Comparison of ENCODE assay signal across 9 mouse cellular contexts in genomic region chr14:119582039-119582508, GRCm38 (mm10).
DNase-seq lines count a peak whose midpoint lies in the region; ATAC-seq and TF ChIP-seq lines count a peak whose summit lies in the region.
"Had no signal": no experiment of that assay in that cellular context is flagged by ENCODE, and none has a peak within 500 bp of the region (broad histone marks: within the 10 kb centered on the region; RNA-seq: fewer than 3 reads in every experiment).

No protein-coding gene starts in this region.

- H3K27me3 ChIP-seq in forebrain, embryonic 14.5 days (replicated peaks; ENCODE audit: control insufficient read depth, insufficient read depth, low read length): no peaks in the 10 kb centered on the region
- no peaks in the 10 kb centered on the region for H3K27me3 ChIP-seq in forebrain, embryonic 12.5 days
- H3K27me3 ChIP-seq in midbrain, embryonic 11.5 days (ENCODE audit: control insufficient read depth, insufficient read depth, low read length): no peaks in the 10 kb centered on the region
- no peaks in the 10 kb centered on the region for H3K27me3 ChIP-seq in midbrain, embryonic 10.5 days (ENCODE audit: low read depth, poor library complexity, severe bottlenecking)
- H3K27me3 ChIP-seq in hindbrain, postnatal 0 days (ENCODE audit: insufficient read depth, low read length): no peaks in the 10 kb centered on the region
- no peaks in the 10 kb centered on the region for H3K27me3 ChIP-seq in cerebellum, adult 2 months (ENCODE audit: control insufficient read depth, insufficient read depth, low read length)

- no peak overlapping the region for H3K4me2 ChIP-seq in forebrain, embryonic 14.5 days (ENCODE audit: low read length)
- H3K4me2 ChIP-seq in forebrain, embryonic 12.5 days: no peak overlapping the region
- H3K4me2 ChIP-seq in midbrain, embryonic 11.5 days: no peak overlapping the region
- H3K4me2 ChIP-seq in hindbrain, postnatal 0 days (ENCODE audit: low read depth, low read length): no peak overlapping the region

- H3K9ac ChIP-seq in forebrain, embryonic 14.5 days (ENCODE audit: low read length): no peak overlapping the region
- H3K9ac ChIP-seq in forebrain, embryonic 12.5 days: no peak overlapping the region
- no peak overlapping the region for H3K9ac ChIP-seq in midbrain, embryonic 11.5 days (ENCODE audit: low read length)
- H3K9ac ChIP-seq in hindbrain, postnatal 0 days (replicated peaks; ENCODE audit: low read length): no peak overlapping the region

- H3K9me3 ChIP-seq in forebrain, embryonic 14.5 days (replicated peaks; ENCODE audit: control insufficient read depth, low read length): no peaks in the 10 kb centered on the region
- no peaks in the 10 kb centered on the region for H3K9me3 ChIP-seq in forebrain, embryonic 12.5 days
- H3K9me3 ChIP-seq in midbrain, embryonic 11.5 days (ENCODE audit: control insufficient read depth, low read length): no peaks in the 10 kb centered on the region
- H3K9me3 ChIP-seq in midbrain, embryonic 10.5 days (replicated peaks): no peaks in the 10 kb centered on the region
- H3K9me3 ChIP-seq in hindbrain, postnatal 0 days (ENCODE audit: low read length): no peaks in the 10 kb centered on the region

- H3K27ac ChIP-seq in forebrain, embryonic 14.5 days (ENCODE audit: low read depth, low read length): no peak overlapping the region
- H3K27ac ChIP-seq in forebrain, embryonic 12.5 days: no peak overlapping the region
- H3K27ac ChIP-seq in midbrain, embryonic 11.5 days (ENCODE audit: low read depth, low read length): no peak overlapping the region
- no peak overlapping the region for H3K27ac ChIP-seq in midbrain, embryonic 10.5 days (replicated peaks)
- H3K27ac ChIP-seq in hindbrain, postnatal 0 days: no peak overlapping the region
- H3K27ac ChIP-seq in cerebellum, adult 2 months (ENCODE audit: insufficient read depth, low read length): no peak overlapping the region

- no peak overlapping the region for H3K4me3 ChIP-seq in forebrain, embryonic 14.5 days (ENCODE audit: low read depth, low read length)
- no peak overlapping the region for H3K4me3 ChIP-seq in forebrain, embryonic 12.5 days (replicated peaks)
- no peak overlapping the region for H3K4me3 ChIP-seq in midbrain, embryonic 11.5 days (ENCODE audit: low read depth, low read length)
- H3K4me3 ChIP-seq in midbrain, embryonic 10.5 days: no peak overlapping the region
- no peak overlapping the region for H3K4me3 ChIP-seq in hindbrain, postnatal 0 days (ENCODE audit: low read length)
- no peak overlapping the region for H3K4me3 ChIP-seq in cerebellum, adult 2 months (replicated peaks; ENCODE audit: insufficient read depth, low read depth, low read length)

- H3K36me3 ChIP-seq in forebrain, embryonic 14.5 days (ENCODE audit: control insufficient read depth, insufficient read depth, low read length): no peaks in the 10 kb centered on the region
- H3K36me3 ChIP-seq in forebrain, embryonic 12.5 days (replicated peaks): no peaks in the 10 kb centered on the region
- no peaks in the 10 kb centered on the region for H3K36me3 ChIP-seq in midbrain, embryonic 11.5 days (ENCODE audit: control insufficient read depth, insufficient read depth, low read length)
- H3K36me3 ChIP-seq in midbrain, embryonic 10.5 days: no peaks in the 10 kb centered on the region
- H3K36me3 ChIP-seq in hindbrain, postnatal 0 days (ENCODE audit: insufficient read depth, low read length): no peaks in the 10 kb centered on the region

- peak; percentile 12 for DNase-seq in forebrain, embryonic 14.5 days (ENCODE audit: low spot score)
- DNase-seq in midbrain, embryonic 11.5 days (ENCODE audit: low spot score, missing footprints): peak; percentile 82
- DNase-seq in midbrain, embryonic 10.5 days (ENCODE audit: low spot score): no peak
- peak; percentile 47 for DNase-seq in hindbrain, postnatal 0 days (ENCODE audit: low spot score)
- peak; percentile 62 for DNase-seq in retina, postnatal 1 day
- DNase-seq in thymus, postnatal 4 days: no peak
- no peak for DNase-seq in cerebellum, adult 2 months
- DNase-seq: right cerebral cortex, adult 18-20 months had no signal

- no peaks in the 10 kb centered on the region for H3K4me1 ChIP-seq in forebrain, embryonic 14.5 days (ENCODE audit: control insufficient read depth, insufficient read depth, low read length)
- H3K4me1 ChIP-seq in forebrain, embryonic 12.5 days: peaks cover 12% of the 10 kb centered on the region; the same call in 1 of the 2 replicates
- no peaks in the 10 kb centered on the region for H3K4me1 ChIP-seq in midbrain, embryonic 11.5 days (ENCODE audit: control insufficient read depth, insufficient read depth, low read length)
- H3K4me1 ChIP-seq in midbrain, embryonic 10.5 days: peaks cover 11% of the 10 kb centered on the region; the same call in 1 of the 2 replicates
- peaks cover 4% of the 10 kb centered on the region for H3K4me1 ChIP-seq in hindbrain, postnatal 0 days (ENCODE audit: insufficient read depth, low read length)
- no peaks in the 10 kb centered on the region for H3K4me1 ChIP-seq in cerebellum, adult 2 months (ENCODE audit: control insufficient read depth, insufficient read depth, low read length)

- WGBS in forebrain, embryonic 14.5 days: 58% methylated on average over 10 of the region's 10 CpGs
- 52% methylated on average over 10 of the region's 10 CpGs for WGBS in forebrain, embryonic 12.5 days
- 49% methylated on average over 10 of the region's 10 CpGs for WGBS in midbrain, embryonic 11.5 days
- WGBS in midbrain, embryonic 10.5 days: 61% methylated on average over 10 of the region's 10 CpGs
- 28% methylated on average over 10 of the region's 10 CpGs for WGBS in hindbrain, postnatal 0 days
- 36% methylated on average over 10 of the region's 10 CpGs for WGBS in cerebellum, adult 2 months

- no peak for ATAC-seq in forebrain, embryonic 14.5 days
- no peak for ATAC-seq in forebrain, embryonic 12.5 days (ENCODE audit: low FRiP score)
- peak; percentile 88 for ATAC-seq in midbrain, embryonic 11.5 days (ENCODE audit: low FRiP score)
- peak; percentile 47 for ATAC-seq in hindbrain, postnatal 0 days

- TF ChIP-seq CTCF in hindbrain, postnatal 0 days (IDR thresholded peaks at IDR 0.05; ENCODE audit: low read depth): no peak
- TF ChIP-seq CTCF in cerebellum, adult 2 months (IDR thresholded peaks at IDR 0.05; ENCODE audit: borderline replicate concordance, insufficient read depth, low read depth, low read length): no peak

- no peak for TF ChIP-seq POLR2A in cerebellum, adult 2 months (IDR thresholded peaks at IDR 0.05; ENCODE audit: borderline replicate concordance, insufficient read depth, low read length)

Comparison
In these comparisons a context has a peak if more than half of its experiments do, and no peak if none do; other contexts are left out.
1. DNase-seq: peak in forebrain, embryonic 14.5 days (single experiment), midbrain, embryonic 11.5 days (single experiment), hindbrain, postnatal 0 days (single experiment) and retina, postnatal 1 day (single experiment); none in midbrain, embryonic 10.5 days (single experiment), thymus, postnatal 4 days (single experiment) and cerebellum, adult 2 months (0 of 2).
2. ATAC-seq: peak in midbrain, embryonic 11.5 days (single experiment) and hindbrain, postnatal 0 days (single experiment); none in forebrain, embryonic 14.5 days (single experiment) and forebrain, embryonic 12.5 days (single experiment).